Mouse (Mus musculus): ENCODE data around the gene Klhdc3. TPM values are rescaled to one million over a fixed set of nuclear protein-coding genes. Genes with fewer than 3 reads are reported as not detected.
A peak's percentile ranks its signal among the peaks of the same experiment; 100 is the strongest.

Klhdc3 gene
- polyA plus RNA-seq, 1 experiment from 2014 or later: 148 TPM

DNA sequence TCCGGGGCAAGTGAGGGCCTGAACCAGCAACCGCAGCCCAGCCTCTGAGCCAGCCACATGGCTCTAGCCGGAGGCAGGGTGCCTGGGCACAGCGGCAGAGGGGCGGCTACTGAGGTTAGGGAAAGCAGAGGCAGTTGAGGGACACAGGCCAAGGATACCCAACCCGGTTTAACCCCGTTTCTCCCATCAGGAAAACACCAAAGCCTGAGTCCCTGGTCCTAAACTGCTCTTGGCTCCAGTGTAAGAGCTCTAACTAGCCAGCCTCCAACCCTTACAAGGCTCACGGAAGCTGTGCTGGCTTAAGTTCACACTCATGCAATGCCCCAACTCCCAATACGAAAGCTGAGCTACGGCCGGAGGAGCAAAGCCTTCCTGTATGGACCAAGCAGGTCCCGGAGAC, 56.1 kb downstream of the Klhdc3 start:
- DNase-seq (ENCODE audit: low spot score): no peak
- Histone ChIP-seq H3K4me3 (peak overlapping the region; percentile 19; the same call in 1 of the 2 replicates), H3K36me3 (replicated peaks) (peaks cover 5% of the 10 kb centered on the region; the same call in 1 of the 2 replicates), H3K9me3 (no peaks in the 10 kb centered on the region), H3K4me1 (peaks cover 94% of the 10 kb centered on the region), H3K27me3 (replicated peaks; ENCODE audit: low read depth, poor library complexity, severe bottlenecking) (no peaks in the 10 kb centered on the region), H3K27ac (replicated peaks) (peak overlapping the region; percentile 21)
- WGBS: 65% methylated on average over 12 of the region's 12 CpGs

Other genes with a start within 250 kb of the Klhdc3 start
- not detected in 2 replicates for gene Slc22a7, start 242.5 kb downstream of the Klhdc3 start, polyA plus RNA-seq (2016; fragmentation: Nextera tagmentation; extraction: Ambion mirVana)
- 0.67 and 0.80 TPM in 2 replicates for gene Ttbk1, start 193.2 kb downstream of the Klhdc3 start, polyA plus RNA-seq (2016; fragmentation: Nextera tagmentation; extraction: Ambion mirVana)
- 79.9 and 81.6 TPM in 2 replicates for gene Dnph1, start 184.2 kb downstream of the Klhdc3 start, polyA plus RNA-seq (2016; fragmentation: Nextera tagmentation; extraction: Ambion mirVana)
- 5.2 and 6.1 TPM in 2 replicates for gene Cul9, start 134.5 kb downstream of the Klhdc3 start, polyA plus RNA-seq (2016; fragmentation: Nextera tagmentation; extraction: Ambion mirVana)
- gene Srf, start 124.7 kb downstream of the Klhdc3 start, polyA plus RNA-seq (2016; fragmentation: Nextera tagmentation; extraction: Ambion mirVana): 5.6 and 7.0 TPM in 2 replicates
- 92.5 and 95.1 TPM in 2 replicates for gene Ptk7, start 51.4 kb downstream of the Klhdc3 start, polyA plus RNA-seq (2016; fragmentation: Nextera tagmentation; extraction: Ambion mirVana)
- 29.0 and 32.0 TPM in 2 replicates for gene Klc4, start 34.9 kb downstream of the Klhdc3 start, polyA plus RNA-seq (2016; fragmentation: Nextera tagmentation; extraction: Ambion mirVana)
- gene Mrpl2, start 34.7 kb downstream of the Klhdc3 start, polyA plus RNA-seq (2016; fragmentation: Nextera tagmentation; extraction: Ambion mirVana): 124 and 142 TPM in 2 replicates
- 44.3 and 46.9 TPM in 2 replicates for gene Cul7, start 30.6 kb downstream of the Klhdc3 start, polyA plus RNA-seq (2016; fragmentation: Nextera tagmentation; extraction: Ambion mirVana)
- gene Rrp36, start 6.6 kb downstream of the Klhdc3 start, polyA plus RNA-seq (2016; fragmentation: Nextera tagmentation; extraction: Ambion mirVana): 61.4 and 68.9 TPM in 2 replicates
- gene Mea1, start 2.1 kb downstream of the Klhdc3 start, polyA plus RNA-seq (2016; fragmentation: Nextera tagmentation; extraction: Ambion mirVana): 148 and 156 TPM in 2 replicates
- 142 and 149 TPM in 2 replicates for gene Ppp2r5d, start 24.2 kb upstream of the Klhdc3 start, polyA plus RNA-seq (2016; fragmentation: Nextera tagmentation; extraction: Ambion mirVana)
- 22.3 and 22.9 TPM in 2 replicates for gene Pex6, start 30.5 kb upstream of the Klhdc3 start, polyA plus RNA-seq (2016; fragmentation: Nextera tagmentation; extraction: Ambion mirVana)
- 0.51 and 0.57 TPM in 2 replicates for gene Gnmt, start 48.3 kb upstream of the Klhdc3 start, polyA plus RNA-seq (2016; fragmentation: Nextera tagmentation; extraction: Ambion mirVana)
- gene Cnpy3, start 71.3 kb upstream of the Klhdc3 start, polyA plus RNA-seq (2016; fragmentation: Nextera tagmentation; extraction: Ambion mirVana): 65.8 and 68.2 TPM in 2 replicates
- gene Ptcra, start 82.8 kb upstream of the Klhdc3 start, polyA plus RNA-seq (2016; fragmentation: Nextera tagmentation; extraction: Ambion mirVana): 0.62 and 1.6 TPM in 2 replicates
- gene 2310039H08Rik, start 91.7 kb upstream of the Klhdc3 start, polyA plus RNA-seq (2016; fragmentation: Nextera tagmentation; extraction: Ambion mirVana): 44.8 TPM in 2 replicates
- gene Rpl7l1, start 101.8 kb upstream of the Klhdc3 start, polyA plus RNA-seq (2016; fragmentation: Nextera tagmentation; extraction: Ambion mirVana): 222 and 236 TPM in 2 replicates
- gene Bicral, start 177.6 kb upstream of the Klhdc3 start, polyA plus RNA-seq (2016; fragmentation: Nextera tagmentation; extraction: Ambion mirVana): 3.0 and 4.4 TPM in 2 replicates
- 52.9 and 57.9 TPM in 2 replicates for gene Tbcc, start 209.8 kb upstream of the Klhdc3 start, polyA plus RNA-seq (2016; fragmentation: Nextera tagmentation; extraction: Ambion mirVana)
- not detected in 2 replicates for gene Prph2, start 229.5 kb upstream of the Klhdc3 start, polyA plus RNA-seq (2016; fragmentation: Nextera tagmentation; extraction: Ambion mirVana)

Measured in embryonic facial prominence, embryonic 10.5 days (tissue).